Mouse (Mus musculus) E14TG2a.4 (cell line): ENCODE results near the gene Atraid.

Experiments
- CTCF ChIP-seq: conservative IDR thresholded peaks from 2 replicates; pipeline ENCODE4 v1.5.1; 2014; ENCODE audit warnings: low read length
- POU5F1 ChIP-seq: IDR thresholded peaks from 2 replicates; pipeline ENCODE4 v1.6.1; 2014; ENCODE audit warnings: low read length, borderline replicate concordance

GRCm38 (mm10) chr5:31055216-31056140 lies 7.4 kb downstream of the Atraid start:
- TF ChIP-seq CTCF (no peak), POU5F1 (no peak)
